Mouse (Mus musculus) liver, postnatal 0 days (tissue): ENCODE results near the gene Setd5.

Source experiments
- CTCF ChIP-seq: sonication (generic); IDR thresholded peaks from 2 replicates; pipeline ENCODE4 v1.5.1; 2016; ENCODE audit warnings: antibody characterized with exemption, low read depth
- EP300 ChIP-seq: IDR thresholded peaks from 2 replicates; pipeline ENCODE4 v1.6.1; 2016; ENCODE audit warnings: antibody characterized with exemption, low read depth, mild to moderate bottlenecking

GRCm38 (mm10) chr6:113163513-113163912 lies 86.3 kb downstream of the Setd5 start:
- no peak for TF ChIP-seq CTCF
- TF ChIP-seq EP300: no peak
